In genomic region chr7:139900896-139901295, GRCm38 (mm10) we compare ENCODE assay signal across 26 mouse cellular contexts. TPM values are rescaled to one million over a fixed set of nuclear protein-coding genes. Genes with fewer than 3 reads are reported as not detected.
DNase-seq lines count a peak whose midpoint lies in the region; ATAC-seq lines count a peak whose summit lies in the region.
"Had no signal": no experiment of that assay in that cellular context is flagged by ENCODE, and none has a peak within 500 bp of the region (broad histone marks: within the 10 kb centered on the region; RNA-seq: fewer than 3 reads in every experiment).

No protein-coding gene starts in this region.

- no peak overlapping the region for H3K4me2 ChIP-seq in limb, embryonic 15.5 days
- H3K4me2 ChIP-seq: embryonic facial prominence, embryonic 12.5 days; forebrain, embryonic 12.5 days; heart, embryonic 12.5 days; hindbrain, embryonic 14.5 days; intestine, embryonic 15.5 days had no signal

- H3K4me3 ChIP-seq in limb, embryonic 15.5 days = no peak overlapping the region
- no peak overlapping the region for H3K4me3 ChIP-seq in limb, embryonic 10.5 days
- H3K4me3 ChIP-seq: embryonic facial prominence, embryonic 12.5 days; forebrain, embryonic 12.5 days; heart, embryonic 12.5 days; hindbrain, embryonic 10.5 days; intestine, embryonic 15.5 days had no signal

- no peaks in the 10 kb centered on the region for H3K9me3 ChIP-seq in limb, embryonic 15.5 days
- H3K9me3 ChIP-seq in limb, embryonic 10.5 days (replicated peaks) = no peaks in the 10 kb centered on the region
- H3K9me3 ChIP-seq: embryonic facial prominence, embryonic 12.5 days; forebrain, embryonic 12.5 days; heart, embryonic 12.5 days; hindbrain, embryonic 10.5 days; intestine, embryonic 15.5 days had no signal

- no peak overlapping the region for H3K27ac ChIP-seq in limb, embryonic 15.5 days
- no peak overlapping the region for H3K27ac ChIP-seq in limb, embryonic 10.5 days
- H3K27ac ChIP-seq: embryonic facial prominence, embryonic 12.5 days; forebrain, embryonic 12.5 days; hindbrain, embryonic 10.5 days; hindbrain, embryonic 14.5 days; intestine, embryonic 15.5 days had no signal

- H3K4me1 ChIP-seq in limb, embryonic 15.5 days = no peaks in the 10 kb centered on the region
- H3K4me1 ChIP-seq in limb, embryonic 10.5 days = peaks cover 6% of the 10 kb centered on the region; the same call in 1 of the 2 replicates
- H3K4me1 ChIP-seq: heart, embryonic 12.5 days; intestine, embryonic 15.5 days had no signal

- no peak overlapping the region for H3K9ac ChIP-seq in limb, embryonic 15.5 days
- H3K9ac ChIP-seq: embryonic facial prominence, embryonic 12.5 days; forebrain, embryonic 12.5 days; heart, embryonic 12.5 days; hindbrain, embryonic 14.5 days; intestine, embryonic 15.5 days had no signal

- H3K27me3 ChIP-seq in limb, embryonic 15.5 days = peaks cover 32% of the 10 kb centered on the region
- H3K27me3 ChIP-seq in limb, embryonic 10.5 days (ENCODE audit: low read depth, poor library complexity, severe bottlenecking) = peaks cover 31% of the 10 kb centered on the region

- DNase-seq in limb, embryonic 10.5 days (ENCODE audit: low spot score) = no peak
- DNase-seq in cerebellum, adult 11-12 months = peak; percentile 96
- peak; percentile 94 for DNase-seq in cerebellum, adult 9-10 months
- peak; percentile 93 to 94 for DNase-seq in cerebellum, postnatal 25 days
- no peak for DNase-seq in lung, postnatal 4 days
- DNase-seq in gastrocnemius, postnatal 4 days (ENCODE audit: low spot score in 2 of 2) = no peak
- DNase-seq in left cerebral cortex, adult 9 months (ENCODE audit: low spot score in 2 of 2) = no peak
- DNase-seq: adrenal gland, postnatal 36 days; gastrocnemius, postnatal 10 days; kidney, adult 18-20 months had no signal

- no peaks in the 10 kb centered on the region for H3K36me3 ChIP-seq in limb, embryonic 15.5 days
- no peaks in the 10 kb centered on the region for H3K36me3 ChIP-seq in limb, embryonic 10.5 days
- H3K36me3 ChIP-seq: embryonic facial prominence, embryonic 12.5 days; forebrain, embryonic 12.5 days; heart, embryonic 12.5 days; hindbrain, embryonic 10.5 days; intestine, embryonic 15.5 days had no signal

- 0 out of 2 replicates have a peak, but pooled peaks have one; percentile 14 for ATAC-seq in limb, embryonic 15.5 days (ENCODE audit: insufficient number of reproducible peaks, low FRiP score, low TSS enrichment, low read depth)
- ATAC-seq: activated CD4-positive, CD25-positive, alpha-beta regulatory T cell, adult 4 months; forebrain, embryonic 16.5 days; intestine, embryonic 15.5 days; Patski had no signal

- 84% methylated on average over 6 of the region's 6 CpGs for whole genome bisulfite sequencing in limb, embryonic 15.5 days
- 85% methylated on average over 6 of the region's 6 CpGs for WGBS in limb, embryonic 10.5 days

RNA-seq across cellular contexts. Expression of gene Kndc1, which starts 6.4 kb away (rescaled TPM):
- 0.24 and 0.26 TPM in 2 replicates for polyA plus RNA-seq in limb, embryonic 15.5 days (2015; fragmentation: Nextera tagmentation; extraction: Ambion mirVana)
- not detected in 2 replicates for polyA plus RNA-seq in limb, embryonic 10.5 days (2016; fragmentation: Nextera tagmentation; extraction: Ambion mirVana)
- 1 to 10 TPM in 1 of 2 experiments, under 1 TPM in 1; 0.91 to 1.0 TPM for total RNA-seq in gastrocnemius, postnatal 4 days (2021)
- total RNA-seq: heart, postnatal 25 days had no signal

RNA-seq across cellular contexts. Expression of gene Utf1, which starts 42.7 kb away (rescaled TPM):
- polyA plus RNA-seq in limb, embryonic 15.5 days (2015; fragmentation: Nextera tagmentation; extraction: Ambion mirVana) = 0.12 TPM in 1 of 2 replicates, not detected in the other
- 0.38 and 0.64 TPM in 2 replicates for polyA plus RNA-seq in limb, embryonic 10.5 days (2016; fragmentation: Nextera tagmentation; extraction: Ambion mirVana)
- not detected for total RNA-seq in gastrocnemius, postnatal 4 days (2021)
- total RNA-seq: adrenal gland, adult 18-20 months; adrenal gland, postnatal 36 days; CH12.LX; gastrocnemius, postnatal 10 days; heart, adult 8-10 months; heart, postnatal 25 days had no signal
- polyA plus RNA-seq: brain, embryonic 14.5 days; forebrain, embryonic 12.5 days; forebrain, embryonic 16.5 days; gonadal fat pad, adult 2 months; heart, embryonic 12.5 days; hindbrain, embryonic 10.5 days; hindbrain, embryonic 14.5 days; intestine, embryonic 15.5 days; Patski had no signal

Comparison
In these comparisons a context has a peak if more than half of its experiments do, and no peak if none do; other contexts are left out.
1. DNase-seq: peak in cerebellum, adult 11-12 months (single experiment), cerebellum, adult 9-10 months (single experiment) and cerebellum, postnatal 25 days (2 of 2); none in limb, embryonic 10.5 days (single experiment), lung, postnatal 4 days (0 of 2), gastrocnemius, postnatal 4 days (0 of 2) and left cerebral cortex, adult 9 months (0 of 2).